Mouse (Mus musculus) NIH3T3 (cell line): ENCODE measurements around the gene Col4a3bp.
A peak's percentile ranks its signal among the peaks of the same experiment; 100 is the strongest.

Experiments
- DNase-seq: peaks from one replicate; pipeline ENCODE4 v3.0.0-alpha.2; 2012; ENCODE audit warnings: low read depth

The Col4a3bp gene

DNA sequence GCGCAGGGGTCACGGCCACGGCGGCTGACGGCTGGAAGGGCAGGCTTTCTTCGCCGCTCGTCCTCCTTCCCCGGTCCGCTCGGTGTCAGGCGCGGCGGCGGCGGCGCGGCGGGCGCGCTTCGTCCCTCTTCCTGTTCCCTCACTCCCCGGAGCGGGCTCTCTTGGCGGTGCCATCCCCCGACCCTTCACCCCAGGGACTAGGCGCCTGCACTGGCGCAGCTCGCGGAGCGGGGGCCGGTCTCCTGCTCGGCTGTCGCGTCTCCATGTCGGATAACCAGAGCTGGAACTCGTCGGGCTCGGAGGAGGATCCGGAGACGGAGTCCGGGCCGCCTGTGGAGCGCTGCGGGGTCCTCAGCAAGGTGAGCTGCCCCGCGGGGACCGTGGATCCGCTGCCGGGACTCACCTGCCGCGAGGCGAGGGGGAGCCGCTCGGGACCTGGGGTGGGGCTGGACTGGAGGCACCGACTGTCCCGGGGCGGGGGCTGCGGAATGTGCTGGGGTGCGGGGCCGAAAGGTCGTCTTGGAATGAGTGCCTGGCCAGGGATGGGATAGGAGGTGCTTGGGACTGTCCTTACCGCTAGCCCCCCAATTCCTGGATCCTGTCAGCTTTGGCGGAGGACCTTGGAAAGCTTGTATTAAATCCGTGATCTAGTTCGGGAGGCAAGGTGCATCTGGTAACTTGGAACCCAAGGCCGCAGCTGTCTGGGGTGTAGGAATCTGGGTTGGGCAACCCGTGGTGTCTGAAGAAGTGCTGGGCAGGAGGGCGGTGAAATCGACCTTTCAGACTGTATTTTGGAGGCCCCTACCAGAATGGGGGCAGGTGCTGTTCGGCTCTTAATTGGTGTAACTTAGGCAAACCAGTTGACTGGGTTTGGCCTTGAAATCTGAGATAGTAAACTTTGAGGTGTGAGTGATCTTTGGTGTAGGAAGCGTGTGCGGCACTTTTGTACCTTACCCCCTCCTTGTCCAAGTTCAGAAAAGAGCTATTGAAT is 778 bp downstream of the Col4a3bp start:
- DNase-seq = peak; percentile 43

DNA sequence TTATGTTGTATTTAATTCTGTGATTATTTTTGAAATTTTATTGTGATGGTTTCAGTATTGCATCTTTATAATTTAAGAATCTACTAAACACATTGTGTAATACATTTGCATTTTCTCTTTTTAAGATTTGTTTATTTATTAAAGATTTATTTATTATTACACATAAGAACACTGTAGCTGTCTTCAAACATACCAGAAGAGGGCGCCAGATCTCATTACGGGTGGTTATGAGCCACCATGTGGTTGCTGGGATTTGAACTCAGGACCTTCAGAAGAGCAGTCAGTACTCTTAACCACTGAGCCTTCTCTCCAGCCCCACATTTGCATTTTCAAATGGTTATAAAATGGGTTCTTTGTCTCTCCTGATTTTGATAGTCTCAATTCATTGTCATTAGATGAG is 2.1 kb downstream of the Col4a3bp start:
- DNase-seq = peak; percentile 66

DNA sequence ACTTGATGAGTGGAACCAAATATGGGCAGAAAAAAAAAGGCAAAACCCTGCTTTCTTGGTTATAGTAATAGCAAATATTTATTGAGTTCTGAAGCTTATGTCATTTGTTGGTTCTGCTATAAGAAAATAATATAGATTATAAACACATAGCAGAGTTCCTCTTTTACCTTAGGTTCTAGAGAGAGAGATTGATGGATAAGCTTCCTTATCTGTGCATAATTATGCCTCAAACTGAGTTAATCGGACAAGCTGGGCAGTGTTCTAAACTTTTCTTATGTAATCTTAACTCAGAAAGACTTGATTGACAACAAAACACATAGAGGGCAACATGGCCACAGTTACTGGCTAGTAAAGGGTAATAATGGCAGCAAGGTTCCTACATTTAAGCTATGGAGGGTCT is 4.8 kb downstream of the Col4a3bp start:
- DNase-seq = no peak

DNA sequence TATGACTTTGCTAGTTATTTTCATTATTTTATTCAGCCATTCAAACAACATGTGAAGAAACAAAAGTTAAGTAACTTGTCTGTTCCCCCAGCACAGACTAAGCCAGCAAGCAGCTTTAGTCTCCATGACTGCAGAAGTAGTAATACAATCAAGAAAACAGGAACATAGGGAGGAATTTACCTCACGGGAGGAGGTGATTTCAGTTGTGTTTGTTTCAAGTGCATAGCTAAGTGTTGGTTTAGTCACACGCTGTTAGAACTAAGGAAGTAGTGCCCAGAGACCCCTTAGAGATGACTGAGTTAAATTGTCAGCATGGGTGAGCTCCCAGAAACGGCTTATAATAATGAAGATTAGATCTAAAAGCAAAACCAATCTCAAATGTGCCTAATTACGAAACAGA is 5.5 kb downstream of the Col4a3bp start:
- no peak for DNase-seq

DNA sequence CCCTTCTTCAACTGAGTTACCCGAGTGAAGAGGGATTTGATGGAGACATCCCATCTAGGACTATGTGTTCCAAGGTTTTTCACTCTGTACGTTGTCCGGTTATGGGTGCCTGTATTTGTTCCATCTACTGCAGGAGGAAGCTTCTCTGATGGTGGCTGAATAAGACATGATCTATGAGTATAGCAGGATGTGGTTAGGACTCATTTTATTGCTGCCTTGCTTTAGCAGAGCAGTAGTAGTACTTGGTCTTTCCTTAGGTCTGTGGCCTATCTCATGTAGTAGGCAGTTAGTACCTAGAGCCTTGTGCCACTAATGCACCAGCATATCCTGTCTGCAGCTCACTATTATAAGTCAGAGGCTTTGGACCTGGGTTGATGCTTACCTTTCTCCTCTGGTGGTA is 12.7 kb downstream of the Col4a3bp start:
- DNase-seq = no peak

DNA sequence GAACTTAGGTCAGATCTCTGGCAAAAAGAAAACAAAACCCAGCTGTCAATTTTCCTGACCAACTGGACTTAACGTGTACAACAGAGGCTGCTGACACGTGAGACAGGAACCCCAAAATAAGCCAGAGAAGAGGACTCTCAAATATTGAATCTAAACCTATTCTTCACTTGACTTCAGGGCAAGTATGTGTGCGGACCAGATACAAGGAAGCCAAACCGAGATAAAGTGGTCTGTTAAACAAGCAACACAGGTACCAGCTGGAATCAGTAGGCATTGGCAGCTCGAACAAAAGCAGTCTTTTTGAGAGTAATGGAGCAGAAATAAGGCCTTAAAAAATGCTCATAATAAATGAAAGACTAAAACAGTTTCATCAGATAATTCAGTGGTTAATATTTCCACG is 25.6 kb downstream of the Col4a3bp start:
- DNase-seq = no peak

DNA sequence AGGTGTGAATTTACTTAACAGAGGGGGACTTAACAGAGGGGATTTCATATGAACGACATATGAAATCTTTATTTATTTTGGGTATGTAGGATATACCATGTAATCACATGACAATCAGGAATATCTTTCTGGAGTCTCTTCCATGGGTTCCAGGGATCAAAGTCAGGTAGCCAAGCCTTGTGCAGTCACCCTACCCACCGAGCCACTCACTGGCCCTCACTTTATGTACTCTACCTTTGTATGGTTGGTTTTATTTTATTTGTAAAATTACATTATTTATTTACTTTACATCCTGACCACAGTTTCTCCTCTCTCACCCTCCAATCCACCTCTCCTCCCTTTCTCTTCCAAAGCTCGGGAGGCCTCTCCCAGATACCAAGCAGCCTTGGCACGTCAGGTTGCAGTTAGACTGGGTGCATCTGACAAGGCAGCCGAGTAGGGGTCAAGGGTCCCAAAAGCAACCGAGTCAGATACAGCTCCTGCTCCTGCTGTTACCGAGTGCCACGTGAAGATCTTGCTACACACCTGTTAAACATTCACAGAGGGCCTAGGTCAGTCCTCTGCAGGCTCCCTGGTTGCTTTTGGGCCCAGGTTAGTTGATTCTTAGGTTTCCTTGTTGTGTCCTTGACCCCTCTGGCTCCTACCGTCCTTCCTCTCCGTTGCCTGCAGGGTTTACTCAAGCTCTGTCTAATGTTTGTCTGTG is 28.0 kb downstream of the Col4a3bp start:
- DNase-seq = no peak

DNA sequence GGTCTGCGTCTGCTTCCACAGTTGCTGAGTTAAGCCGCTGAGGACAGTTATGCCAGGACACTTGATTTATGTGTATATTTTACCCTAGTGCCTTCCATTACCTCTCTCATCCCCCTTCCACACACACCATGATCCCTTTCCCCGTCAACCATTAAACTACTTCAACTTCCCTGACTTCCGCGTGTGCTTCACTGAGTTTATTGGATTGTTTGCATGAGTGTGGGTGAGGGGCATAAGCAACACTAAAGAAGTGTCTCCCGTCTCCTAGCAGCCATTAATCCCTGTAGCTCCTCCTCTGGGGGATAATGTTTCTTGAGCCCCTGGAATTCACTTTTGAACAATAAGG is 28.6 kb downstream of the Col4a3bp start:
- DNase-seq = no peak

DNA sequence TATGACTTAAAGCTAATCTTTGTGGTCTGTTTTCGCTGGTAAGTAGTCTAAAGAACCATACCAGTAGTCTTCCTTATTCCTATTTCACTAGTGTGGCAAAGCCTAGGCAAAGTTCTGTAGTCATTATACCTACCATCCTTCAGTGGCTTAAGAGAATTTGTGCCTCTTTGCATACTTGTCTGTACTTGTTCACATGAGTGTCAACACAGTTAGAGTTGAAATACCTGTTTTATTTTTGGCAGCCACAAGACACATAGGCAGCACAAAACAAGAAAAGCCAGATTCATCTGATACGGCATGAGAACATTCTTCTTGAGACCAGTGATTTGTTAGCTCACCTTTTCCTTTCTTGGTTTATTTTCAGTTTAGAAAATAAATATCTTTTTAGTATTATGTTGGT is 31.8 kb downstream of the Col4a3bp start:
- DNase-seq = no peak

DNA sequence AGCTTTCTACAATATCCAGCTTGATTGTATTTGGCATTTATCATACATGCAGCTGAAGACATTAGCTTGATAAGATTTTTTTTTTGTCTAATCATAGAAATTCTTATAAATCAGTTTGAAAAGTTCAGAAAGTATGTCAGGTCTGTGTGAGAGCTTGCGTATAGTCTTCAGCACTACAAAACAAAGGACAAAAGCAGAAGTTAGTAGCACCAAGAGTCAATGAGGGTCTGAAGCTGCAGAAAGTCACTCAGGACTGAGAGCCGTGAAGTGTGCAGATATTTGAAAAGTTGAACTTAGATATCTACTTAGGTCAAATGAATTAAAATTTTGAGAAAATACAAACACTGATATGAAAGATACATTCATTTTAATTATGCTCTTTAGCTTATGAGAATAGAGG is 36.7 kb downstream of the Col4a3bp start:
- DNase-seq = no peak

DNA sequence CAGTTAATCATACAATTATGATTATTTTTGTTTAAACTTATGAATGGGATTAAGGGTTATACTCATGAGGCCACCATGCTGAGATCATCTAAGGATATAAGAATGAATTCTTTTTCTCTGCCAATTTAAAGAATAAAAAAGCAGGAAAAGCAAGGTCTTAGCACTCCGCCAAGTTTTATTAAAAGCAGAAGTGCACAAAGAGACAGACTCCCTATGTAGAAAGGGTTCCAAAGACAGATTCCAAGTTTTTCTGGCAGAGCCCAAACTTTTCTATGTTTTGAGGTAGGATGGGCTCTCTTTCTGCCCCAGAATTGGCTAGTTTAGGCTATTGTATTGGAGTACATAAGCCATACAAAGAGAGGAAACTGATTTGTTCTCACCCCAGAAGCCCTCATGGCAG is 37.6 kb downstream of the Col4a3bp start:
- DNase-seq = peak; percentile 51

DNA sequence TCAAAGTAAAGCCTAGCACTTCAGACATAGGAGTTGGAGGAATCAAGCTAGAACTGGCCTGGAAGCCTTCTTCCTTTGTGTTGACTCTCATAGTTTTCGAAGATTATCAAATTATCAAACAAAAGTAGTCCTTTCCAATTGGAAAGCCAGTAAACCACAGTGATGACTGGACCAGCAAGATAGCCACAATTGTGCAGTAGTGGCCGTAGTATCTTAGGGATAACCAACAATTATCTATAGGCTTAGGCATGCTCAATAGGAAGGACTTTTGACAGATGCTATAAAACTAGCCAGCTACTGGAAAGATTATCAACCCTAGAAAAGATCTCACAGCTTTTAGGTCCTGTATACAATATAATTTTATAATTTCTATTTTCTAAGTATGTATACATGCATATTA is 41.8 kb downstream of the Col4a3bp start:
- DNase-seq = no peak

DNA sequence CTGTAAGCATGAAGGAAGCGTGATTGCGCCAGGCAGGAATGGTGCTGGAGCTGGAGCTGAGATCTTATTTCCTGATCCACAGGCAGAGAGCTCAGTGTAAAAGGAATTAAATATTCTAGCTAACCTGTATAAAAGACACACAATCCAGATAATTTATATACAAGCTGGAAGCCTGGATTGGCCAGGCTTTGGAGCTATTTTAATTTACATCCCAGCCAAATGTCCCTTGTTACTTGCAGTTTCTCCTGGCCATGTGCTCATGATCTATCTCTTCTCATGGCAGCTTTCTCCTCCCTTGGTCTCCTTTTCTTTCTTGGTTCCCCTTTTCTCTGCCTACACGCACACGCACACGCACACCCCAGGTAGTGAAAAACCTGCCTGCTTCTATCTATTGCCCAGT is 44.1 kb downstream of the Col4a3bp start:
- DNase-seq = no peak

DNA sequence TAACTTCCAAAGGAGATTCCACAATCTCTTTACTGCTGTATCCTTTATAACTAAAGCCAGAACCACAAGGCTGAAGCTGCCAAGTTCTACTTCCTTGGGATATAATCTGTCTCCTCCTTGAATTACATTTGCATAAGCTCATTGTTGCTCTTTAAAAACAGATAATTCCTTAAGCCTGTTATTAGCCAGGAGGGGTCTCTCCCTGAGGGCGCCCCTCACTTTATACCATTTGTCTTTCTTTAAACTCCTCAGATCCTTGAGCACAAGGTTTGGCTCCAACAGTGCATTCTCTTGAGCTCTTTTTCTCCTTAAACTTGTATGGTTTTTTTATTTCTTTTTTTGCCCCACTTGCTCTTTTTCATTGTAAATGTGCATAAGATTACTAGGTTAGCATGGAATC is 46.2 kb downstream of the Col4a3bp start:
- DNase-seq = no peak

DNA sequence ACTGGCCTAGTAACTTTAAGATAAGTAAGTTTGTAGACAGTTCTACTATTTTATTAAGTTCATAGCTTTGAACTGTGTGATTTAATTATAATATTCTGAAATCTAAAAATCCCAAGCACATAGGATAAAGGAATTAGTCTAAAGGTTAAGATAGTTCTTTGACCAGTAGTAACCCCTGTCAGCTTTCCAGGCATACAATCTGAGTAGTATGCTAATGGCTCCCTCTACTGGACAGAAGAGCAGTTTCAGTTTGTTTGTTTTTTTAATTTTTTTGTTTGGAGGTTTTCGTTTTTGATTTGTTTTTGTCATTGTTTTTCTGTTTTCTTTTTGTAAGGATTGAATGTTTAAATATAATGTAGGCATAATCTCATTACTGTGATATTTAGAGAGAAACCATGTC is 51.2 kb downstream of the Col4a3bp start:
- peak; percentile 63 for DNase-seq

DNA sequence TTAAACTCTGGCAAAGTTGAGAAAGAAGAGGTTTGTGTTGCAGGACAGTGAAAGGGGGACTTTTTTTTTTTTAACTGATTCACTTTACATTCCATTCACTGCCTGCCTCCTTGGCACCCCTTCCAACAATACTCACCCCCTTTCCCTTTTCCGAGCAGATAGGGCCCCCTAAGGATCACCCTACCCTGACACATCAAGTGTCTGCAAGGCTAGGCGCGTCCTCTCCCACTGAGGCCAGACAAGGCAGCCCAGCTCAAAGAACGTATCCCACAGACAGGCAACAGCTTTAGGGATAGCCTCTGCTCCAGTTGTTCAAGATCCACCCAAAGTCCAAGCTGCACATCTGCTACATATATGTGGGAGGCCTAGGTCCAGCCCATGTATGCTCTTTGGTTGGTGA is 51.7 kb downstream of the Col4a3bp start:
- DNase-seq = no peak

DNA sequence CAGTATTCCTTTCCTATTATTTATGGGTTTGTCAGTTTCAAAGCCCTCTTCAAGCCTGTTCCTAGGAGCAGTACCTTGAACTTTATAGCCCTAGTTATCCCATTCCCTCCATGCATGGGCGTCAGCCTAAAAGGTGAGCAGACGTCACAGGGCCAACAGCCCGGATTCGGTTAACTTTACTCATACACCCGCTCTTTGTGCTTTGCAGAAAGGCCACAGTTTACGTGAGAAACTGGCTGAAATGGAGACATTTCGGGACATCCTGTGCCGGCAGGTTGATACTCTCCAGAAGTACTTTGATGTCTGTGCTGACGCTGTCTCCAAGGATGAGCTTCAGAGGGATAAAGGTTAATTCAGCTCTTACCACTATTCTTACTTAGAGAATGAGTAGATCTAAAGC is 56.8 kb downstream of the Col4a3bp start:
- no peak for DNase-seq

DNA sequence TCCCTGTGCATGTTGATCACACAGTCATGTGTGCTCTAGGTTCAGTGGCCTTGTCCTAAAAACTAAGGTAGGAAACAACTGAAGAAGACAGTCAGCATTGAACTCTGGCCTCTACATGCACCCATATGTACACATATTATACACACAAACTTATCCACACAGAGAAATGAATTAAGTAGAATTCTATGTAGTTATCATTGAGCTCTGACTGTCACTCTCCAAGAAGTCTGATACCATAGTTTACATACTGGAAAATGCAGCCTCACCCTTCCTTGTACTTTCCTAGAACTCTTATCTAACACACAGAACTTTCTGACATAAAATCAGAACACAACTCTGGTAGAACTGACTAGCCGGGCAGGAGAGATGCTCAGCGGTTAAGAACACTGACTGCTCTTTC is 61.8 kb downstream of the Col4a3bp start:
- no peak for DNase-seq

DNA sequence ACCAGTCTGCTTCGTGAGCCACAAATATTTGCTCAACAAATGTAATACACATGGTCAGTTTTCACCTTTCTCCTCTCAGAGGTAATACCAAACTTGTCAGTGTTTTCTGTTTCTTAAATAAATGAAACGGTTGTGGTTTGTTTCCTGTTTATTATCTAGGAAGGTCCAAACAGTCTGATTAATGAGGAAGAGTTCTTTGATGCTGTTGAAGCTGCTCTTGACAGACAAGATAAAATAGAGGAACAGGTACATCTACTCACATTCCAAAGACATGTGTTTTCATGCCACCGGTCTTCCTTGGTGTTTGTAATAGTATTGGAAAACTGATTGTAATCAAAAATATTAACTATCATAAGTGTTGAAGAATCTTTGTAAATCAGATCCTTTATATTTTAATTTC is 72.2 kb downstream of the Col4a3bp start:
- DNase-seq = no peak

DNA sequence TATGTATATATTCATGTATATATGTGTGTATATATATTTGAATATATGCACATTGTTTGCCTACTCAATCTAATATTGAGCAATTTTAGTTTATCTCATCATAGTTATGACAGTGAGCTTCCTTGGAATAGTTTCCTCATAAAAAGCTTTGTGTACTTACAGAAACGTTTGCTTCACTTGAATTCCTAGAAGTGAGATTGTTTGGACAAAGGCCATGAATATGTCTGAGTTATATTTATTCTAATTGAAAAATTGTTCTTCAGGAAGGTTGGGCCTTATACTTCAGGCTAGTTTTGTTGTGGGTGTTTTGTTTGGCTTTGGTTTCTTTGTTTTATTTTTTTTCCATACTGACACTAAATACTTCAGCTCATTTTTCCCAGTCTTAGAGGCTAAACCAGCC is 78.5 kb downstream of the Col4a3bp start:
- peak; percentile 49 for DNase-seq

DNA sequence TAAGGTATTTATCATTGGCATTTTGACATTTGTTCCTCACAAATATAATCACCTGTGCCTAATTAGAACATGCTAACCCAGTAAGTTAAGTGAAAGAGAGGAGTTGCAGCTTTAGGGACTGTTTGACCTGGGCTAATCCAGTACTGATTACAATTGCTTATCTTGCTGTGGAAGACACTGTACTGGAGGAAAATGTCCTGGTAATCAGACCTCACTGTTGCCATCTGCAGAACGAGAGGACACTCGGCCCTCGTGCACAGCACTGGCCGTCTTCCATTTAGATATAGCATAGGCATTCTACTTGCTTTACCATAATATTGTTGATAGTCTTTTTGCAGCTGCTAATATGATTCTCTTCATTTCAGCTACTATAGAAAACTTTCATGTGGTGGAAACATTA is 88.0 kb downstream of the Col4a3bp start:
- no peak for DNase-seq

DNA sequence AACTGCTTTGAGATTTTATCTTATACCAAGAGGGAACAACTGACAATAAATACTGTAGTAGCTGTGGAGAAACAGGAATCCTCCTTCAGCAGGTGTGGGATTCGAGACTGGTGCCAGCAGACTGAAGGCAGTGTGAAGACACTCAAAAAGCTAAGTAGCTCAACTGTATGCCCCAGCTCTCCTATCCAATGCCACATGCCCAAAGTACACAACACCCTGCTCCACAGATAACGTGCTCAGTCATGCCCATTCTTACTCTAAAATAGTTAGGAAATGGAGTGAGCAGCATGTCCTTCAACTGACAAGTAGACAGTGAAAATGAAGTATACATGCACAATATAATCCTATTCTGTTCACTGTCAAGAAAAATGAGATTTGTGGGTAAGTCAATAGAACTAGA is 101.8 kb downstream of the Col4a3bp start:
- DNase-seq = no peak

DNA sequence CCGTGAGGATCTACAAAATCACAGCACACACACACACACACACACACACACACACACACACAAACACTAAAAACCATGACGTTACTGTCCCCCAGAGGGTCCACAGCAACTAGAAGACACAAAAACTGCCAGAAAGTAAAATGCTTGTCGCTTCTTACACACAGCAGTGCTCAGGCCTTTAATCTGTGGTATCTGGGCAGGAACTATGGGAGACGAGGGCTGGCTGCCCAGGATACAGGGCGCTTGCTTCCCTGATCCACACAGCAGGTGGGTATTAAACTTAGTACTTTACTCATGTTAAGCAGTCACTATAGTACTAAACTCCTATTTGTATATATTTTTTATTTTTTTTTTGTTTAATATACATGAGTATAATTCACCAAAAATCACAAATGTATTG is 103.4 kb downstream of the Col4a3bp start:
- no peak for DNase-seq

DNA sequence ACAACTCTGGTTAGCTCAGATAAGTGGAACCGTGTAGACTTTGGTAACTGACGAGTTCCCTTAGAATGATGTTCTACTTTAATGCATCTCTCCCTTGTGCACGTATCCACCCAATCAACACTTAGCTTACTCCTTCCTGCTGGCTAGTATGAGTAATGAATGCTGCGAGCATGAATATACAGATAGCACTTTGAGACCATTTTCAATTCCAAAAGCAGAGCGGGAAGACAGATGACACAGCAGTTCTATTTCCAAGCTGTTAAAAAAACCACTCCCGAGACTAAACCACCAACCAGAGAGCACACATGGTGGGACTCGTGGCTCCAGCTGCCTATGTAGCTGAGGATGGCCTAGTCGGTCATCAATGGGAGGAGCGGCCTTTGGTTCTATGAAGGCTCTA is 110.6 kb downstream of the Col4a3bp start:
- DNase-seq = no peak
